Mouse (Mus musculus) MEL (cell line): ENCODE results near the gene Pawr.

Experiments used
- BHLHE40 ChIP-seq: IDR thresholded peaks from 2 replicates; pipeline ENCODE4 v1.6.1; 2012; ENCODE audit warnings: low read depth, mild to moderate bottlenecking, inconsistent platforms, low read length, improper control_type of control experiment, borderline replicate concordance
- CTCF ChIP-seq, 3 experiments: IDR thresholded peaks in 2 of 3; conservative IDR thresholded peaks in 1 of 3; 2 replicates each; pipeline ENCODE4 v1.5.1; 2011 to 2012; ENCODE audit warnings: low read length in 3 of 3, low read depth in 2 of 3, mild to moderate bottlenecking in 2 of 3, improper control_type of control experiment in 1 of 3, inconsistent platforms in 1 of 3, mixed read lengths in 1 of 3, moderate library complexity in 1 of 3; ENCODE audit not compliant: control insufficient read depth in 1 of 3, insufficient read depth in 1 of 3, poor library complexity in 1 of 3, severe bottlenecking in 1 of 3
- ELF1 ChIP-seq: IDR thresholded peaks from 2 replicates; pipeline ENCODE4 v1.6.1; 2014; ENCODE audit warnings: low read depth, mild to moderate bottlenecking, inconsistent platforms, low read length, improper control_type of control experiment, moderate library complexity
- NELFE ChIP-seq: IDR thresholded peaks from 2 replicates; pipeline ENCODE4 v1.6.1; 2011; ENCODE audit warnings: low read depth, low read length, improper control_type of control experiment
- SIN3A ChIP-seq: IDR thresholded peaks from 2 replicates; pipeline ENCODE4 v1.6.1; 2012; ENCODE audit warnings: low read length, improper control_type of control experiment, inconsistent platforms
- TCF12 ChIP-seq: IDR thresholded peaks from 2 replicates; pipeline ENCODE4 v1.6.1; 2014; ENCODE audit warnings: low read depth, mild to moderate bottlenecking, inconsistent platforms, low read length, improper control_type of control experiment, moderate library complexity
- USF1 ChIP-seq: IDR thresholded peaks from 2 replicates; pipeline ENCODE4 v1.6.1; 2014; ENCODE audit warnings: low read depth, mild to moderate bottlenecking, inconsistent platforms, low read length, improper control_type of control experiment, moderate library complexity
- ZC3H11A ChIP-seq: IDR thresholded peaks from 2 replicates; pipeline ENCODE4 v1.6.1; 2012; ENCODE audit warnings: low read depth, mild to moderate bottlenecking, inconsistent platforms, low read length, improper control_type of control experiment

DNA sequence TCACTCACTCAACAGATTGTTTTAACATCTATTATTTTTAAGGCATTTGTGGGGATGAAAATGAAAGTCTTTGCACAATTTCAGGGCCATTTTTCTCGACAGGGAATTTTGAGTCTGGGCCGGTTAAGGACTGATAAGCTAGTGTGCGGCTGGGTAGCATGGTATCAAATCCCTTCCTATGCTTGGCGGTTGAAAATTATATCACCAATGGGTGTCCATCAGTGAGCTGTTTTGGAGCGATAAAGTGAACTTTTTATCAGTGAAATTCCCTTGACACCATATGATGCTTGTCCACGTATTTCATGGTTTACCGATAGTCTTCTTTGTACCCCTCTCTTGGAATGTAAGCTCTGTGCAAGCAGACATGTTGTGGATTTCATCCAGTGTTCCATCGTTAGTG lies 17.5 kb upstream of the Pawr start:
- TF ChIP-seq USF1, result no peak
- no peak for TF ChIP-seq ZC3H11A
- no peak for TF ChIP-seq CTCF (IDR thresholded peaks at IDR 0.05 in 2 of 3, conservative IDR thresholded peaks at IDR 0.05 in 1 of 3; ENCODE audit: control insufficient read depth in 1 of 3, insufficient read depth in 1 of 3, low read depth in 2 of 3, low read length in 3 of 3, poor library complexity in 1 of 3, severe bottlenecking in 1 of 3)
- TF ChIP-seq NELFE, result no peak
- no peak for TF ChIP-seq ELF1
- peak; percentile 41; the same call in 1 of the 2 replicates for TF ChIP-seq SIN3A
- TF ChIP-seq TCF12, result peak; percentile 95
- TF ChIP-seq BHLHE40, result peak; percentile 24; the same call in 1 of the 2 replicates
